Mouse (Mus musculus): ENCODE measurements around the gene Golph3.
A peak's percentile ranks its signal among the peaks of the same experiment; 100 is the strongest.

Gene Golph3

GRCm38 (mm10) chr15:12321091-12321787 is at the start of gene Golph3:
Golph3 (plus strand) TSS chr15:12321450.
- DNase-seq (ENCODE audit: low read depth, low spot score) = peak; percentile 91

- no peak for DNase-seq (ENCODE audit: low read depth, low spot score)
These were observed 47.8 kb upstream of the Golph3 start for GRCm38 (mm10) chr15:12273325-12274052.

GRCm38 (mm10) chr15:12274053-12274769 is 47.0 kb upstream of the Golph3 start:
- no peak for DNase-seq (ENCODE audit: low read depth, low spot score)

- DNase-seq (ENCODE audit: low read depth, low spot score) = no peak
These were observed 46.1 kb upstream of the Golph3 start for GRCm38 (mm10) chr15:12275091-12275623.

GRCm38 (mm10) chr15:12279816-12280215 is 41.4 kb upstream of the Golph3 start:
- DNase-seq (ENCODE audit: low read depth, low spot score) = no peak

- DNase-seq (ENCODE audit: low read depth, low spot score) = no peak
These were observed 36.3 kb upstream of the Golph3 start for GRCm38 (mm10) chr15:12284794-12285534.

GRCm38 (mm10) chr15:12285535-12285809 is 35.8 kb upstream of the Golph3 start:
- DNase-seq (ENCODE audit: low read depth, low spot score) = no peak

- no peak for DNase-seq (ENCODE audit: low read depth, low spot score)
These were observed 30.9 kb upstream of the Golph3 start for GRCm38 (mm10) chr15:12290330-12290729.

GRCm38 (mm10) chr15:12291757-12292156 is 29.5 kb upstream of the Golph3 start:
- DNase-seq (ENCODE audit: low read depth, low spot score) = no peak

- DNase-seq (ENCODE audit: low read depth, low spot score) = no peak
These were observed 25.0 kb upstream of the Golph3 start for GRCm38 (mm10) chr15:12296228-12296627.

GRCm38 (mm10) chr15:12298231-12298737 is 23.0 kb upstream of the Golph3 start:
- no peak for DNase-seq (ENCODE audit: low read depth, low spot score)

GRCm38 (mm10) chr15:12301771-12302170 is 19.5 kb upstream of the Golph3 start:
- peak; percentile 44 for DNase-seq (ENCODE audit: low read depth, low spot score)

- DNase-seq (ENCODE audit: low read depth, low spot score) = peak; percentile 38
These were observed 14.8 kb upstream of the Golph3 start for GRCm38 (mm10) chr15:12306188-12307071.

GRCm38 (mm10) chr15:12307114-12307513 is 14.1 kb upstream of the Golph3 start:
- no peak for DNase-seq (ENCODE audit: low read depth, low spot score)

- no peak for DNase-seq (ENCODE audit: low read depth, low spot score)
These were observed 12.7 kb upstream of the Golph3 start for GRCm38 (mm10) chr15:12308539-12308938.

- DNase-seq (ENCODE audit: low read depth, low spot score) = no peak
These were observed 10.6 kb upstream of the Golph3 start for GRCm38 (mm10) chr15:12310676-12311075.

- no peak for DNase-seq (ENCODE audit: low read depth, low spot score)
These were observed 9.8 kb upstream of the Golph3 start for GRCm38 (mm10) chr15:12311465-12311864.

GRCm38 (mm10) chr15:12313255-12313654 is 8.0 kb upstream of the Golph3 start:
- no peak for DNase-seq (ENCODE audit: low read depth, low spot score)

GRCm38 (mm10) chr15:12314584-12314983 is 6.7 kb upstream of the Golph3 start:
- DNase-seq (ENCODE audit: low read depth, low spot score) = no peak

GRCm38 (mm10) chr15:12315996-12316395 is 5.3 kb upstream of the Golph3 start:
- DNase-seq (ENCODE audit: low read depth, low spot score) = no peak

All from c-Kit-negative CD71-positive TER-119-positive erythroid progenitor cells, embryonic 14.5 days (primary cell).